Mouse (Mus musculus) testis, postnatal 14 days (tissue): ENCODE results near the gene Hoxb6.
A peak's percentile ranks its signal among the peaks of the same experiment; 100 is the strongest.

Source experiments
- DNase-seq: peaks from one replicate; pipeline ENCODE4 v3.0.0; 2021; ENCODE audit warnings: low spot score

Hoxb6 gene

GRCm38 (mm10) chr11:96291681-96292564 is at the start of gene Hoxb6:
Hoxb6 (plus strand) TSS chr11:96292476.
- no peak for DNase-seq

GRCm38 (mm10) chr11:96250901-96251300 is 41.4 kb upstream of the Hoxb6 start:
- DNase-seq, result peak; percentile 53

DNA sequence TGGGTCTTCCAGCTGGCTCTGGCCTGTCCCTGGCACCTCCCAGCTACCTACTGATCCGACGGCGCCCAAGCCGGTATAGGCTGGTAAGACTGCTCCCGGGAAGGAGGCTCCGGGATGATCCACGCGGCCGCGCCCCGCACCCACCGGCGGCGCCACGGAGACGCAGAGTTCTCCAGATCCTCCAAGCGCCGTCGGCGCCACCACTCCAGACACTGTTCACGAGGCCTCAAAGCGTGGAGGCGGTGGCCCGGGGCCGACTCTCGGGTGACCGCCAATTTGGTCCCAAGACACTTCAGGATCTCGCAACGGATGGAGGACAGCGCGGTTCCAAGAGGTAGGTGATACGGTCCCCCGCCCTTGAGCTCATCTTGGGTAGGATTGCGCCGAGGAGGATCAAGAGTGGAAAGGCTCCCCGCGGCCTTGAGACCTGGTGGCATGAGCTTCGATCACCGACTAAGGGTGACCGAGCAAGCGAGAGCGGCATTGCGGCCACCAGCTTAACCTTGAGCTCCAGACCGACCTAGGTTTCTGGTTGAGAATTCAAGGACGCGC is 40.7 kb upstream of the Hoxb6 start:
- DNase-seq, result no peak

GRCm38 (mm10) chr11:96252541-96253120 is 39.6 kb upstream of the Hoxb6 start:
- no peak for DNase-seq

- no peak for DNase-seq
Observed at GRCm38 (mm10) chr11:96254221-96254620, 38.1 kb upstream of the Hoxb6 start.

GRCm38 (mm10) chr11:96255111-96255995 is 36.9 kb upstream of the Hoxb6 start:
- no peak for DNase-seq

DNA sequence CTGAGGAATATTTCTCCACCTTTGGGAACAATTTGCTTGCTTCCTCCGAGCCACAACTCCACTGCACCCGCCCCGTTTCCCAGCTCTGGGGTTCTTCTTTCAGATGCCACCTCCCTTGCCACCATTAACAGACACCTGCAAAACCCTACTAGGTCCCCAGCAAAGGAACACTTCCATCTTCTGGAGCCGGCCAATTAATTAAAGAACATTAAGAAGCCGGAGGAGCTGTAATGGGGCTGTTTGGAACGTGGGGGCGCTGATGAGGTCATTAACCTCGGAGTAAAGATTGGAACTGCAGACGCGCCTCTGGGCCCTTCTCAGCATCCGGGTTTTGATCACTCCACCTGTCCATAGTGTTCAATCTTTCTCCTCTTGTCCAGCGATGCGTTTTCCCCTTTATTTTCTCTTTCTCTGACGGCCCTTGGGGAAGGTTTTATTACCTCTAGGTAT is 36.3 kb upstream of the Hoxb6 start:
- DNase-seq, result no peak

DNA sequence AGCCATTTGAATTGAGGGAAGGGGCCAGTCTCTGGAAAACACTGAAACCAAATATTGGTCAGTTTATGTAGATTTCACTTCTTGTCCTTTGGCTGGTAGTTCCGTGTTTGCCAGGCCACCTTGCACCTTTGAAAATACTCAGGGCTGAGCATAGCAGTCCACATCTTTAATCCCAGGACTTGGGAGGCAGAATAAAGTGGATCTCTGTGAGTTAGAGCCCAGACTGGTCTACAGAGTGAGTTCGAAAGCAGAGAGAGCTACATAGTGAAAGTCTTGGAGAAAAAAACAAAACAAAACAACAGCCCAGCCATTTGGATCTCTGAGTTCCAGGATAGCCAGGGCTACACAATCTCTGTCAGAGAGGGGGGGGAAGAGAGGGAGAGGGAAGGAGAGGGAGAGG is 35.1 kb upstream of the Hoxb6 start:
- no peak for DNase-seq

DNA sequence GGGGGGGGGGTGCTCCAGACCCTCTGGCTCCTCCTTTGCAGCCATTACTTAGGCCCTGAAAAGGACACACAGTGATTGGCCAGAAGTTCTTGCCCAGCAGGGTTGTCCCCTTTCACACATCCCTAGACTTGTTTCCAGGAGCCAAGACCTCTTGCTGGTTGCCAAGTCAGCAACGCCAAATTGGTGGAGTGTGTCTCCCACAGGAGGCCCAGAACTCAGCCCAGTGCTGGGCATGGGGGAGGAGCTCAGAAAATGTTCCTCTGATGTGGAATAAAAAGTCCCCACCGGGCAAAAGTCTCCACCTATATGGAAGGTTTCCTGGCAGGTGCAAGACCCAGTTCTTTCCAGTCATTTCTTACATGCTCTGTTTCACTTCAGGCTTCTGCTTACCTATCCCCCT is 33.2 kb upstream of the Hoxb6 start:
- no peak for DNase-seq

DNA sequence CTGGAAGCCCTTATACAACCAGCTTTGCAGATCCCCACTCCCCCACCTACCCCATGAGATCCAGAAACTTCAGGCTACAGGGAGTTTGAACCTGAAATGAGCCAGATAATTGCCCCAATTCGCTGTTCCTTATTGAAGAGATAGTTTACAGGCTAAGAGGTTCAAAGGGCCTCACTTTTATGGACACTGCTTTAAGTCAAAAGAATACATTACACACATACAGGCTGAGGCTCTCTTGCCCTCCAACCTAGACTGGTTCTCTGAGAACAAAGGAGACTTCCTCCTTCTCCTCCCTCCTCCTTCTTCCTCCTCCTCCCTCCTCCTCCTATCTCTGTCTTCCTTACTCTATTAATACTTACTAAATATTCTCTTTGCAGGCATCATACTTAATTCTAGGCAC is 32.8 kb upstream of the Hoxb6 start:
- no peak for DNase-seq

GRCm38 (mm10) chr11:96260310-96260970 is 31.8 kb upstream of the Hoxb6 start:
- no peak for DNase-seq

- DNase-seq, result peak; percentile 82
Observed at GRCm38 (mm10) chr11:96261323-96261890, 30.9 kb upstream of the Hoxb6 start.

- DNase-seq, result no peak
Observed at GRCm38 (mm10) chr11:96262262-96262830, 29.9 kb upstream of the Hoxb6 start.

GRCm38 (mm10) chr11:96263636-96264389 is 28.5 kb upstream of the Hoxb6 start:
- no peak for DNase-seq

GRCm38 (mm10) chr11:96264390-96265020 is 27.8 kb upstream of the Hoxb6 start:
- DNase-seq, result no peak

DNA sequence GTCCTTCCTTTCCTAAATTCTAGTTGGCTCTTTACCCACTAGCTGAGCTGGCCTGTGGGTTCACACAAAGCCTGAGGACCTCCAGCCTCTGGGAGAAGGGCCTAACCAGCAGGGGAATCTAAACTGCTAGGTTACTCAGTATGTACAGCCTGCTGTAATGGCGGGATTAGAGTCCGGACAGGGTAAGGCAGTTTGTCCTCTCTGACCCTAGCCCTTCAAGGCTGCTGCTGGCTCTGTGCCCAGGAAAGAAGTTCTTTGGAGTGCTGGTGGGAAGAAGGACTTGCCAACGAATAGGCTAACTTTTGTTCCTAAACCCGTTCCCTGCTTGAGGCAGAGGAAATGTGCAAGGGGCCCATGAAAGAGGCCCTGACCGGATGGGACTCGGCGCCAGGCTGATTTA is 26.3 kb upstream of the Hoxb6 start:
- peak; percentile 72 for DNase-seq

- DNase-seq, result no peak
Observed at GRCm38 (mm10) chr11:96267021-96267920, 25.0 kb upstream of the Hoxb6 start.

- no peak for DNase-seq
Observed at GRCm38 (mm10) chr11:96268031-96268745, 24.1 kb upstream of the Hoxb6 start.
